Comparison of ENCODE assay signal across 8 mouse cellular contexts in the genomic region with DNA sequence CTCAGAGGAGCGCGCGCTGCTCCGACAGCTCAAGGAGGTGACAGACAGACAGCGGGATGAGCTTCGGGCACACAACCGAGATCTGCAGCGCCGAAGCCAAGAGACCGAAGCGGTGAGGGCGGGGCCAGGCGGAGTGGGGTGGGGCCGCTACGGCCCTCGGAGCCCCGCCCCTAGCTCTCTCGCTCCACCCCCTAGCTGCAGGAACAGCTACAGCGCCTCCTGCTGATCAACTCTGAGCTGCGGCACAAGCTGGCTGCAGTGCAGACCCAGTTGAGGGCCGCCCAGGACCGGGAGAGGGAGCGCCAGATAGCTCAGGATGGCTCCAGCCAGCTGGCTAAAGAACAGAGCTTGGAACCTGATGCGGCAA. TPM values are rescaled to one million over a fixed set of nuclear protein-coding genes. Genes with fewer than 3 reads are reported as not detected.
DNase-seq lines count a peak whose midpoint lies in the region; ATAC-seq and TF ChIP-seq lines count a peak whose summit lies in the region.

No protein-coding gene starts in this region.

- peak overlapping the region; percentile 81 for H3K4me2 ChIP-seq in heart, embryonic 13.5 days
- peak overlapping the region; percentile 90 for H3K4me2 ChIP-seq in kidney, postnatal 0 days (ENCODE audit: low read length)
- peak overlapping the region; percentile 100 for H3K4me2 ChIP-seq in liver, embryonic 11.5 days
- peak overlapping the region; percentile 93 for H3K4me2 ChIP-seq in myocyte (ENCODE audit: low read depth)

- H3K36me3 ChIP-seq in erythroblast, embryonic 14.5 days (ENCODE audit: control insufficient read depth): peaks cover 60% of the 10 kb centered on the region
- H3K36me3 ChIP-seq in heart, embryonic 13.5 days: peaks cover 40% of the 10 kb centered on the region
- H3K36me3 ChIP-seq in kidney, postnatal 0 days (ENCODE audit: insufficient read depth, low read length): peaks cover 33% of the 10 kb centered on the region
- peaks cover 30% of the 10 kb centered on the region for H3K36me3 ChIP-seq in liver, embryonic 11.5 days (ENCODE audit: control insufficient read depth, insufficient read depth, low read length)
- peaks cover 30% of the 10 kb centered on the region for H3K36me3 ChIP-seq in myocyte (ENCODE audit: control insufficient read depth, insufficient read depth)

- H3K27me3 ChIP-seq in erythroblast, embryonic 14.5 days (ENCODE audit: control insufficient read depth): no peaks in the 10 kb centered on the region
- H3K27me3 ChIP-seq in heart, embryonic 13.5 days (replicated peaks): no peaks in the 10 kb centered on the region
- no peaks in the 10 kb centered on the region for H3K27me3 ChIP-seq in kidney, postnatal 0 days (ENCODE audit: insufficient read depth, low read length)
- H3K27me3 ChIP-seq in liver, embryonic 11.5 days (replicated peaks; ENCODE audit: control insufficient read depth, insufficient read depth, low read length): no peaks in the 10 kb centered on the region
- no peaks in the 10 kb centered on the region for H3K27me3 ChIP-seq in myocyte (ENCODE audit: control insufficient read depth, insufficient read depth, insufficient read length)

- peak overlapping the region; percentile 92 for H3K27ac ChIP-seq in heart, embryonic 13.5 days (replicated peaks)
- peak overlapping the region; percentile 92 for H3K27ac ChIP-seq in kidney, postnatal 0 days
- peak overlapping the region; percentile 79 for H3K27ac ChIP-seq in liver, embryonic 11.5 days (ENCODE audit: low read depth, low read length)

- ATAC-seq in heart, embryonic 13.5 days (ENCODE audit: extremely low read depth, insufficient number of reproducible peaks, low FRiP score, low TSS enrichment): peak; percentile 83
- ATAC-seq in kidney, postnatal 0 days (replicated peaks; ENCODE audit: low FRiP score, low read depth): peak; percentile 89
- peak; percentile 86 for ATAC-seq in liver, embryonic 11.5 days (replicated peaks; ENCODE audit: low FRiP score)

- H3K4me1 ChIP-seq in erythroblast, embryonic 14.5 days (ENCODE audit: control insufficient read depth): peaks cover 24% of the 10 kb centered on the region
- H3K4me1 ChIP-seq in heart, embryonic 13.5 days: peaks cover 27% of the 10 kb centered on the region
- H3K4me1 ChIP-seq in kidney, postnatal 0 days (replicated peaks; ENCODE audit: insufficient read depth, low read length): peaks cover 11% of the 10 kb centered on the region
- peaks cover 20% of the 10 kb centered on the region for H3K4me1 ChIP-seq in liver, embryonic 11.5 days (replicated peaks; ENCODE audit: control insufficient read depth, insufficient read depth, low read length)

- peak overlapping the region; percentile 84 for H3K9ac ChIP-seq in heart, embryonic 13.5 days
- H3K9ac ChIP-seq in kidney, postnatal 0 days (ENCODE audit: low read depth, low read length): peak overlapping the region; percentile 63
- peak overlapping the region; percentile 73 for H3K9ac ChIP-seq in liver, embryonic 11.5 days (ENCODE audit: low read depth, low read length)

- no peaks in the 10 kb centered on the region for H3K79me2 ChIP-seq in myocyte (ENCODE audit: control insufficient read depth, insufficient read depth)

- peak overlapping the region; percentile 7 for H3ac ChIP-seq in myocyte (ENCODE audit: control insufficient read depth, insufficient read length)

- no peaks in the 10 kb centered on the region for H3K9me3 ChIP-seq in erythroblast, embryonic 14.5 days (ENCODE audit: control insufficient read depth, low read length)
- no peaks in the 10 kb centered on the region for H3K9me3 ChIP-seq in heart, embryonic 13.5 days
- no peaks in the 10 kb centered on the region for H3K9me3 ChIP-seq in kidney, postnatal 0 days (replicated peaks; ENCODE audit: low read length)
- no peaks in the 10 kb centered on the region for H3K9me3 ChIP-seq in liver, embryonic 11.5 days (ENCODE audit: control insufficient read depth, low read length)

- peak; percentile 79 for TF ChIP-seq POLR2A in myocyte (IDR thresholded peaks at IDR 0.05; ENCODE audit: insufficient read length, low read depth)

- DNase-seq in CD4-positive helper T cell, adult 2 months (ENCODE audit: low read depth, low spot score): peak; percentile 92
- peak; percentile 68 for DNase-seq in brain, embryonic 18.5 days (ENCODE audit: low read depth, low spot score)
- peak; percentile 97 for DNase-seq in kidney, postnatal 0 days (ENCODE audit: low spot score)
- DNase-seq in liver, embryonic 11.5 days (ENCODE audit: low spot score): peak; percentile 90
- peak; percentile 95 to 98 for DNase-seq in spleen, postnatal 4 days (ENCODE audit: low spot score in 2 of 2)

- peak; percentile 95 for TF ChIP-seq CTCF in kidney, postnatal 0 days (IDR thresholded peaks at IDR 0.05; ENCODE audit: low read depth)

- 2% methylated on average over 24 of the region's 24 CpGs for WGBS in heart, embryonic 13.5 days
- 4% methylated on average over 24 of the region's 24 CpGs for WGBS in kidney, postnatal 0 days
- WGBS in liver, embryonic 11.5 days: 3% methylated on average over 24 of the region's 24 CpGs

- H3K4me3 ChIP-seq in erythroblast, embryonic 14.5 days (replicated peaks): peak overlapping the region; percentile 70
- H3K4me3 ChIP-seq in heart, embryonic 13.5 days: peak overlapping the region; percentile 55
- peak overlapping the region; percentile 41 for H3K4me3 ChIP-seq in kidney, postnatal 0 days (replicated peaks; ENCODE audit: low read depth, low read length)
- H3K4me3 ChIP-seq in liver, embryonic 11.5 days (ENCODE audit: low read depth, low read length): peak overlapping the region; percentile 65
- H3K4me3 ChIP-seq in myocyte: peak overlapping the region; percentile 22

TF ChIP-seq in myocyte, 11 proteins besides CTCF, POLR2A, EP300 and RAD21:
- TF ChIP-seq MYOG (IDR thresholded peaks at IDR 0.05; ENCODE audit: control insufficient read depth in 1 of 3, insufficient read depth in 1 of 3, insufficient read length in 2 of 3, low read depth in 2 of 3): no peak
- TF ChIP-seq REST (IDR thresholded peaks at IDR 0.05; ENCODE audit: insufficient read depth, insufficient read length): no peak
- peak; percentile 32 for TF ChIP-seq POLR2AphosphoS2 (IDR thresholded peaks at IDR 0.05; ENCODE audit: insufficient read length, low read depth)
- TF ChIP-seq MYOD1 (IDR thresholded peaks at IDR 0.05; ENCODE audit: control insufficient read depth in 1 of 3, insufficient read length in 2 of 3, low read depth in 2 of 3): no peak
- TF ChIP-seq USF1 (IDR thresholded peaks at IDR 0.05; ENCODE audit: low read depth): no peak
- no peak for TF ChIP-seq TCF12 (IDR thresholded peaks at IDR 0.05; ENCODE audit: insufficient read depth, poor library complexity, severe bottlenecking)
- TF ChIP-seq MAX (IDR thresholded peaks at IDR 0.05; ENCODE audit: low read depth): no peak

RNA-seq across cellular contexts. Expression of gene Rilp, which starts 0.7 kb away (rescaled TPM):
- 0.10 TPM in 1 of 2 replicates, not detected in the other for polyA plus RNA-seq in erythroblast, embryonic 14.5 days (2012)
- polyA plus RNA-seq in heart, embryonic 13.5 days (2015; fragmentation: Nextera tagmentation; extraction: Ambion mirVana): 3.4 TPM in 2 replicates
- 4.2 and 4.5 TPM in 2 replicates for polyA plus RNA-seq in kidney, postnatal 0 days (2015; fragmentation: Nextera tagmentation; extraction: Ambion mirVana)
- 1.2 and 1.5 TPM in 2 replicates for polyA plus RNA-seq in liver, embryonic 11.5 days (2014; fragmentation: Nextera tagmentation; extraction: Ambion mirVana)
- polyA plus RNA-seq in myocyte (2012; fragmentation: generic; extraction: Trizol): 4.6 TPM

RNA-seq across cellular contexts. Expression of gene Scarf1, which starts 2.7 kb away (rescaled TPM):
- polyA plus RNA-seq in erythroblast, embryonic 14.5 days (2012): 0.04 and 0.06 TPM in 2 replicates
- 12.9 and 13.2 TPM in 2 replicates for polyA plus RNA-seq in heart, embryonic 13.5 days (2015; fragmentation: Nextera tagmentation; extraction: Ambion mirVana)
- 13.6 and 14.4 TPM in 2 replicates for polyA plus RNA-seq in kidney, postnatal 0 days (2015; fragmentation: Nextera tagmentation; extraction: Ambion mirVana)
- 7.0 and 7.8 TPM in 2 replicates for polyA plus RNA-seq in liver, embryonic 11.5 days (2014; fragmentation: Nextera tagmentation; extraction: Ambion mirVana)
- polyA plus RNA-seq in myocyte (2012; fragmentation: generic; extraction: Trizol): 0.06 TPM

RNA-seq across cellular contexts. Expression of gene Slc43a2, which starts 20.9 kb away (rescaled TPM):
- 0.29 and 0.56 TPM in 2 replicates for polyA plus RNA-seq in erythroblast, embryonic 14.5 days (2012)
- polyA plus RNA-seq in heart, embryonic 13.5 days (2015; fragmentation: Nextera tagmentation; extraction: Ambion mirVana): 3.2 and 3.6 TPM in 2 replicates
- polyA plus RNA-seq in kidney, postnatal 0 days (2015; fragmentation: Nextera tagmentation; extraction: Ambion mirVana): 16.6 and 19.1 TPM in 2 replicates
- polyA plus RNA-seq in liver, embryonic 11.5 days (2014; fragmentation: Nextera tagmentation; extraction: Ambion mirVana): 5.5 and 7.8 TPM in 2 replicates
- 15.9 TPM for polyA plus RNA-seq in myocyte (2012; fragmentation: generic; extraction: Trizol)

RNA-seq across cellular contexts. Expression of gene Prpf8, which starts 24.0 kb away (rescaled TPM):
- polyA plus RNA-seq in erythroblast, embryonic 14.5 days (2012): 2.2 and 4.5 TPM in 2 replicates
- polyA plus RNA-seq in heart, embryonic 13.5 days (2015; fragmentation: Nextera tagmentation; extraction: Ambion mirVana): 31.6 and 32.1 TPM in 2 replicates
- 36.3 and 36.6 TPM in 2 replicates for polyA plus RNA-seq in kidney, postnatal 0 days (2015; fragmentation: Nextera tagmentation; extraction: Ambion mirVana)
- polyA plus RNA-seq in liver, embryonic 11.5 days (2014; fragmentation: Nextera tagmentation; extraction: Ambion mirVana): 105 and 119 TPM in 2 replicates
- polyA plus RNA-seq in myocyte (2012; fragmentation: generic; extraction: Trizol): 93.0 TPM

RNA-seq across cellular contexts. Expression of gene Tlcd2, which starts 49.1 kb away (rescaled TPM):
- 0.15 and 0.41 TPM in 2 replicates for polyA plus RNA-seq in erythroblast, embryonic 14.5 days (2012)
- polyA plus RNA-seq in heart, embryonic 13.5 days (2015; fragmentation: Nextera tagmentation; extraction: Ambion mirVana): 11.4 and 13.5 TPM in 2 replicates
- polyA plus RNA-seq in kidney, postnatal 0 days (2015; fragmentation: Nextera tagmentation; extraction: Ambion mirVana): 9.3 and 11.8 TPM in 2 replicates
- polyA plus RNA-seq in liver, embryonic 11.5 days (2014; fragmentation: Nextera tagmentation; extraction: Ambion mirVana): 29.8 and 33.0 TPM in 2 replicates
- polyA plus RNA-seq in myocyte (2012; fragmentation: generic; extraction: Trizol): 2.9 TPM

Comparison
In these comparisons a context has a peak if more than half of its experiments do, and no peak if none do; other contexts are left out.
1. Peak in every context shown above with its lines: DNase-seq, ATAC-seq, H3K4me3 ChIP-seq and H3K27ac ChIP-seq.